Mouse (Mus musculus) layer of hippocampus, adult 2 months (tissue): ENCODE measurements at regions not wholly inside any gene's neighbourhood (a gene's known extent, or its start where the extent isn't known, plus 50 kb on each side); places are given as distances from the start of the nearest gene placed in this dataset.

Experiments
- DNase-seq, 2 experiments: peaks; one replicate each; pipeline ENCODE4 v3.0.0; 2022; ENCODE audit warnings: low spot score in 2 of 2
- H3K27ac ChIP-seq: fragments of 200-600 bp; 2 replicates; pipeline ENCODE4 v1.8.1; 2022
- H3K4me3 ChIP-seq: fragments of 200-600 bp; 2 replicates; pipeline ENCODE4 v1.8.1; 2022; ENCODE audit warnings: mild to moderate bottlenecking
- CTCF ChIP-seq: fragments of 200-600 bp; conservative IDR thresholded peaks from 2 replicates; pipeline ENCODE4 v1.8.1; 2022; ENCODE audit warnings: antibody characterized with exemption, mild to moderate bottlenecking, moderate library complexity

- Histone ChIP-seq H3K4me3 (no peak overlapping the region), H3K27ac (no peak overlapping the region)
- DNase-seq = no peak
- no peak for TF ChIP-seq CTCF
Observed at GRCm38 (mm10) chr15:39998063-39998462, 136.1 kb upstream of the 9330182O14Rik start.

GRCm38 (mm10) chr15:40000022-40000421, 134.1 kb upstream of the 9330182O14Rik start:
- no peak overlapping the region for H3K4me3 ChIP-seq
- no peak overlapping the region for H3K27ac ChIP-seq
- no peak for DNase-seq
- no peak for TF ChIP-seq CTCF

- Histone ChIP-seq H3K4me3 (no peak overlapping the region), H3K27ac (no peak overlapping the region)
- no peak for DNase-seq
- TF ChIP-seq CTCF = no peak
Observed at GRCm38 (mm10) chr15:40005096-40005495, 129.1 kb upstream of the 9330182O14Rik start.

- no peak for TF ChIP-seq CTCF
- DNase-seq = no peak
- Histone ChIP-seq H3K27ac (no peak overlapping the region), H3K4me3 (no peak overlapping the region)
Observed at GRCm38 (mm10) chr15:40007844-40008243, 126.3 kb upstream of the 9330182O14Rik start.

GRCm38 (mm10) chr15:40013833-40014232, 120.3 kb upstream of the 9330182O14Rik start:
- TF ChIP-seq CTCF = peak; percentile 52
- no peak overlapping the region for H3K4me3 ChIP-seq
- H3K27ac ChIP-seq = no peak overlapping the region
- no peak for DNase-seq

GRCm38 (mm10) chr15:40017019-40017418, 117.1 kb upstream of the 9330182O14Rik start:
- Histone ChIP-seq H3K27ac (no peak overlapping the region), H3K4me3 (no peak overlapping the region)
- TF ChIP-seq CTCF = no peak
- DNase-seq = no peak

GRCm38 (mm10) chr15:40017597-40017996, 116.6 kb upstream of the 9330182O14Rik start:
- no peak overlapping the region for H3K4me3 ChIP-seq
- no peak for TF ChIP-seq CTCF
- no peak overlapping the region for H3K27ac ChIP-seq
- DNase-seq = no peak

GRCm38 (mm10) chr15:40018047-40018791, 115.9 kb upstream of the 9330182O14Rik start:
- Histone ChIP-seq H3K4me3 (no peak overlapping the region), H3K27ac (no peak overlapping the region)
- DNase-seq = no peak
- TF ChIP-seq CTCF = no peak

- H3K4me3 ChIP-seq = no peak overlapping the region
- DNase-seq = no peak
- no peak overlapping the region for H3K27ac ChIP-seq
- TF ChIP-seq CTCF = no peak
Observed at GRCm38 (mm10) chr15:40018792-40019151, 115.4 kb upstream of the 9330182O14Rik start.

GRCm38 (mm10) chr15:40019226-40019625, 114.9 kb upstream of the 9330182O14Rik start:
- Histone ChIP-seq H3K4me3 (no peak overlapping the region), H3K27ac (no peak overlapping the region)
- no peak for DNase-seq
- TF ChIP-seq CTCF = no peak

GRCm38 (mm10) chr15:40020097-40020496, 114.1 kb upstream of the 9330182O14Rik start:
- Histone ChIP-seq H3K27ac (no peak overlapping the region), H3K4me3 (no peak overlapping the region)
- no peak for DNase-seq
- TF ChIP-seq CTCF = no peak

GRCm38 (mm10) chr15:40020646-40021045, 113.5 kb upstream of the 9330182O14Rik start:
- no peak overlapping the region for H3K4me3 ChIP-seq
- TF ChIP-seq CTCF = no peak
- H3K27ac ChIP-seq = no peak overlapping the region
- no peak for DNase-seq

- DNase-seq = no peak
- H3K27ac ChIP-seq = no peak overlapping the region
- H3K4me3 ChIP-seq = no peak overlapping the region
- TF ChIP-seq CTCF = no peak
Observed at GRCm38 (mm10) chr15:40023195-40023594, 111.0 kb upstream of the 9330182O14Rik start.

GRCm38 (mm10) chr15:40032088-40032487, 102.1 kb upstream of the 9330182O14Rik start:
- no peak for TF ChIP-seq CTCF
- no peak overlapping the region for H3K27ac ChIP-seq
- DNase-seq = no peak
- no peak overlapping the region for H3K4me3 ChIP-seq
